Mouse (Mus musculus): ENCODE data around the gene Rasl12. TPM values are rescaled to one million over a fixed set of nuclear protein-coding genes. Genes with fewer than 3 reads are reported as not detected.

Gene Rasl12
- polyA plus RNA-seq, 1 experiment from 2014 or later, result 10.9 TPM

DNA sequence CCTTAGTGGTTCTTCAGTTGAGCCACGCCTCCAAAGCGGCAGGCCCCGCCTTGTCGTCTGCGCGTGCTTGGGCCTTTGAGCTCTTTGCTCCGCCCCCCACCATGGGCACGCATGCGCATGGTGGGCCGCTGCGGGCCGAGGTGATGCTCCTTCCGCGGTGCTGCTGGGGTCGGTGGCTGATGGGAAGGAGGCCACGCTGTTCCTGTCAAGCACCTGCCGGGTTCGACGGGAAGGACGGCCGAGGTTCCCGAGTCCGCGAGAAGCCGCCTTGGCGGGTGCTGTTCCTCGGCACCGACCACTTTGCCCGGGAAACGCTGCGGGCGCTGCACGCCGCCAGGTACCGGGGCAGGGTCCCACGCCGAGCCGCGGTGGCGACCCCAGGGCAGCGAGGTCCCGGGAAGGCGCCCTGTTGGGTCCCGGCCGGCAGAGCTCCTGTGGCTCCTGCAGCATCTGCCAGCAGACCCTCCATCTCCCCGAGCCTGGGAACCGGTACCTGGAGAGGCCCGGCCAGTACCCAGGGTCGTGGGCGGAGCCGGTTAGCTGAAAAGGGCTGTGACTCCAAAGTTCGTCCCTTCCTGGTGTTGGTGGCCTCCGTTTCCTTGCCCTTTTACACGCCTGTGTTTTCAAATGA lies 37.5 kb downstream of the Rasl12 start, which contains the start of gene Mtfmt:
Gene Mtfmt, plus strand, starts transcription at position 112 of the 631 bp plus-strand sequence.
- ATAC-seq (ENCODE audit: low read depth), result peak; percentile 96
- H3K4me1 ChIP-seq (ENCODE audit: control insufficient read depth, insufficient read depth, low read length), result peaks cover 4% of the 10 kb centered on the region

GRCm38 (mm10) chr9:65444692-65445091 lies 46.4 kb downstream of the Rasl12 start:
- 91% methylated on average over 4 of the region's 4 CpGs for WGBS
- Histone ChIP-seq H3K36me3 (ENCODE audit: control insufficient read depth, insufficient read depth, low read length) (peaks cover 77% of the 10 kb centered on the region), H3K9me3 (ENCODE audit: control insufficient read depth, low read length) (no peaks in the 10 kb centered on the region), H3K4me1 (ENCODE audit: control insufficient read depth, insufficient read depth, low read length) (no peaks in the 10 kb centered on the region), H3K27ac (replicated peaks; ENCODE audit: low read depth, low read length) (no peak overlapping the region), H3K4me3 (ENCODE audit: low read depth, low read length) (no peak overlapping the region), H3K4me2 (ENCODE audit: low read depth, low read length) (no peak overlapping the region), H3K27me3 (replicated peaks; ENCODE audit: control insufficient read depth, insufficient read depth, low read length) (no peaks in the 10 kb centered on the region), H3K9ac (ENCODE audit: low read depth, low read length) (no peak overlapping the region)
- ATAC-seq (ENCODE audit: low read depth), result no peak
- DNase-seq (ENCODE audit: low spot score), result no peak

More for the DNA sequence above, 37.5 kb downstream of the Rasl12 start, which contains the start of gene Mtfmt:
- H3K4me2 ChIP-seq (ENCODE audit: low read depth, low read length), result peak within 1 kb of the TSS; percentile 61
- under 1% methylated on average over 34 of the region's 54 CpGs for WGBS
- peak within 1 kb of the TSS; percentile 98 for H3K4me3 ChIP-seq (ENCODE audit: low read depth, low read length)
- peak; percentile 97 for DNase-seq (ENCODE audit: low spot score)
- H3K36me3 ChIP-seq (ENCODE audit: control insufficient read depth, insufficient read depth, low read length), result peaks cover 24% of the 10 kb centered on the region
- H3K9ac ChIP-seq (ENCODE audit: low read depth, low read length), result peak within 1 kb of the TSS; percentile 81
- H3K27me3 ChIP-seq (replicated peaks; ENCODE audit: control insufficient read depth, insufficient read depth, low read length), result no peaks in the 10 kb centered on the region
- H3K9me3 ChIP-seq (ENCODE audit: control insufficient read depth, low read length), result no peaks in the 10 kb centered on the region
- no peak within 1 kb of the TSS for H3K27ac ChIP-seq (replicated peaks; ENCODE audit: low read depth, low read length)

DNA sequence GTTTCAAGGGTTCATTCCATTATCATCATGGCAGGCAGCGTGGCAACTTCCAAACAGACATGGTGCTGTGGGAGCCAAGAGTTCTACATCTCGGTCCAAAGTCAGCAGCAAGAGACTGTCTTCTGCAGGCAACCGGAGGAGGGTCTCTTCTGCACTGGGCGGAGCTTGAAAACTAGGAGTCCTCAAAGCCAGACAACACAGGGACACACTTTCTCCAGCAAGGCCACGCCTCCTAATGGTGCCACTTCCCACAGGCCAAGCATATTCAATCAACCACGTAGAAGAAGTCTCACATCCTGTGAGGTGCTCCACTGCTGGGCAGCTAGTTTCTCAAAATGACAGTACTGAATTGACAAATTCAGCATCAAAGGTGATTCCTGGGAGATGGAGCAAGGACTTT lies 49.6 kb downstream of the Rasl12 start:
- no peak overlapping the region for H3K4me3 ChIP-seq (ENCODE audit: low read depth, low read length)
- no peak overlapping the region for H3K9ac ChIP-seq (ENCODE audit: low read depth, low read length)
- no peak overlapping the region for H3K27ac ChIP-seq (replicated peaks; ENCODE audit: low read depth, low read length)
- H3K36me3 ChIP-seq (ENCODE audit: control insufficient read depth, insufficient read depth, low read length), result peaks cover 82% of the 10 kb centered on the region
- no peaks in the 10 kb centered on the region for H3K27me3 ChIP-seq (replicated peaks; ENCODE audit: control insufficient read depth, insufficient read depth, low read length)
- DNase-seq (ENCODE audit: low spot score), result no peak
- no peaks in the 10 kb centered on the region for H3K4me1 ChIP-seq (ENCODE audit: control insufficient read depth, insufficient read depth, low read length)
- H3K4me2 ChIP-seq (ENCODE audit: low read depth, low read length), result no peak overlapping the region
- no peak for ATAC-seq (ENCODE audit: low read depth)
- no peaks in the 10 kb centered on the region for H3K9me3 ChIP-seq (ENCODE audit: control insufficient read depth, low read length)
- WGBS, result 93% methylated on average over 6 of the region's 6 CpGs

- Histone ChIP-seq H3K9me3 (ENCODE audit: control insufficient read depth, low read length) (no peaks in the 10 kb centered on the region), H3K9ac (ENCODE audit: low read depth, low read length) (no peak overlapping the region), H3K27ac (replicated peaks; ENCODE audit: low read depth, low read length) (no peak overlapping the region), H3K4me1 (ENCODE audit: control insufficient read depth, insufficient read depth, low read length) (peaks cover 17% of the 10 kb centered on the region), H3K4me2 (ENCODE audit: low read depth, low read length) (no peak overlapping the region), H3K4me3 (ENCODE audit: low read depth, low read length) (no peak overlapping the region), H3K27me3 (replicated peaks; ENCODE audit: control insufficient read depth, insufficient read depth, low read length) (no peaks in the 10 kb centered on the region), H3K36me3 (ENCODE audit: control insufficient read depth, insufficient read depth, low read length) (no peaks in the 10 kb centered on the region)
- 76% methylated on average over 2 of the region's 2 CpGs for WGBS
- ATAC-seq (ENCODE audit: low read depth) (peak; percentile 19; the same call in 1 of the 2 replicates), DNase-seq (ENCODE audit: low spot score) (peak; percentile 81)
Observed at GRCm38 (mm10) chr9:65458975-65459374, 60.7 kb downstream of the Rasl12 start.

GRCm38 (mm10) chr9:65460198-65460597 lies 61.9 kb downstream of the Rasl12 start:
- ATAC-seq (ENCODE audit: low read depth) (no peak), DNase-seq (ENCODE audit: low spot score) (no peak)
- peak overlapping the region; percentile 66 for H3K4me3 ChIP-seq (ENCODE audit: low read depth, low read length)
- H3K36me3 ChIP-seq (ENCODE audit: control insufficient read depth, insufficient read depth, low read length), result no peaks in the 10 kb centered on the region
- peak overlapping the region; percentile 50; the same call in 1 of the 2 replicates for H3K27ac ChIP-seq (replicated peaks; ENCODE audit: low read depth, low read length)
- H3K27me3 ChIP-seq (replicated peaks; ENCODE audit: control insufficient read depth, insufficient read depth, low read length), result no peaks in the 10 kb centered on the region
- H3K9me3 ChIP-seq (ENCODE audit: control insufficient read depth, low read length), result no peaks in the 10 kb centered on the region
- H3K4me2 ChIP-seq (ENCODE audit: low read depth, low read length), result peak overlapping the region; percentile 76
- 66% methylated on average over 3 of the region's 3 CpGs for WGBS
- peaks cover 17% of the 10 kb centered on the region for H3K4me1 ChIP-seq (ENCODE audit: control insufficient read depth, insufficient read depth, low read length)
- H3K9ac ChIP-seq (ENCODE audit: low read depth, low read length), result no peak overlapping the region

GRCm38 (mm10) chr9:65460732-65461442 lies 62.6 kb downstream of the Rasl12 start, which contains the start of gene Spg21:
Gene Spg21 (plus strand): TSS chr9:65460947.
- peak within 1 kb of the TSS; percentile 66 for H3K4me3 ChIP-seq (ENCODE audit: low read depth, low read length)
- ATAC-seq (ENCODE audit: low read depth) (peak; percentile 95), DNase-seq (ENCODE audit: low spot score) (peak; percentile 95)
- H3K4me1 ChIP-seq (ENCODE audit: control insufficient read depth, insufficient read depth, low read length), result peaks cover 17% of the 10 kb centered on the region
- no peaks in the 10 kb centered on the region for H3K9me3 ChIP-seq (ENCODE audit: control insufficient read depth, low read length)
- peak within 1 kb of the TSS; percentile 50 for H3K27ac ChIP-seq (replicated peaks; ENCODE audit: low read depth, low read length)
- H3K4me2 ChIP-seq (ENCODE audit: low read depth, low read length), result peak within 1 kb of the TSS; percentile 76
- peak within 1 kb of the TSS; percentile 71 for H3K9ac ChIP-seq (ENCODE audit: low read depth, low read length)
- H3K36me3 ChIP-seq (ENCODE audit: control insufficient read depth, insufficient read depth, low read length), result 0 out of 2 replicates have a peak, but pooled peaks cover 7% of the 10 kb centered on the region
- WGBS, result under 1% methylated on average over 53 of the region's 53 CpGs
- H3K27me3 ChIP-seq (replicated peaks; ENCODE audit: control insufficient read depth, insufficient read depth, low read length), result no peaks in the 10 kb centered on the region

DNA sequence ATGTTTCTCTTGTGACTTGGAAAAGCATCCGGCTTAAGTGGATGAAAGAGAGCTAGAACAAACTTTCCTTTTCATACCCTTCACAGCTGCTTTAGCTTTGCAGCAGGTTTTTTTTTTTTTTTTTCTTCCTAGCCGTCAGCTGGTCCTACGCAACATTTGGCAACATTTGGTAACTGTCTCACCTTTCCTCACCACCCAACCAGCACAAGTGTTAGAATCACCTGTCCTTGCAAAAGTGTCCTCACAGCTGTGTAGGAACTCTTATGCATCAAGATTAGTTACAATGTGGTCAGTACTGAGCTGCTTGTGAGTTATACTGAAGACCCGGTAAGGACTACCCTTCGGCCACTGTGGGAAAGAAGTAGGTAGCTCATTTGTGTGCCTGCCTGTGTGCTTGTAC lies 64.2 kb downstream of the Rasl12 start:
- H3K27me3 ChIP-seq (replicated peaks; ENCODE audit: control insufficient read depth, insufficient read depth, low read length), result no peaks in the 10 kb centered on the region
- H3K9ac ChIP-seq (ENCODE audit: low read depth, low read length), result peak overlapping the region; percentile 16; the same call in 1 of the 2 replicates
- 0 out of 2 replicates have a peak, but pooled peaks cover 10% of the 10 kb centered on the region for H3K36me3 ChIP-seq (ENCODE audit: control insufficient read depth, insufficient read depth, low read length)
- H3K4me1 ChIP-seq (ENCODE audit: control insufficient read depth, insufficient read depth, low read length), result peaks cover 17% of the 10 kb centered on the region
- WGBS, result 70% methylated on average over 5 of the region's 5 CpGs
- H3K4me3 ChIP-seq (ENCODE audit: low read depth, low read length), result no peak overlapping the region
- ATAC-seq (ENCODE audit: low read depth) (no peak), DNase-seq (ENCODE audit: low spot score) (peak; percentile 52)
- no peaks in the 10 kb centered on the region for H3K9me3 ChIP-seq (ENCODE audit: control insufficient read depth, low read length)
- peak overlapping the region; percentile 15; the same call in 1 of the 2 replicates for H3K4me2 ChIP-seq (ENCODE audit: low read depth, low read length)
- no peak overlapping the region for H3K27ac ChIP-seq (replicated peaks; ENCODE audit: low read depth, low read length)

DNA sequence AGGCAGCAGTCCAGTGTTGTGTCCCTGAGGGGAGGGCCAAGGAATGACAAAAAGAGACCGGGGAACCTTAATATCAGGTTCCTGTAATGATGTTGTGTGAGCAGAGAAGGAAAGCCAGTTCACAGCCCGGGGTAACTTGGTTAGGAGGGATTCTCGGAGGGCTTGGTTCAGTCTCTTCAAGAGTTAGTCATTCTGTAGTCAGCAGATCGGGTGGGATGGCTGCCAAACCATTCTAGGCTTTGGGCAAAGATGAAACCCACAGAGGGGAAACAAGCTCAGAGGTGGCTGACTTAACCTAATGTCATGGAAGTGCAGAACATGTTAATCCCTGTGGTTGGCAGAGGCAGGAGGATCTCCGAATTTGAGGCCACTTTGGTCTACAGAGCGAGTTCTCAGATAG lies 65.9 kb downstream of the Rasl12 start:
- Histone ChIP-seq H3K27ac (replicated peaks; ENCODE audit: low read depth, low read length) (no peak overlapping the region), H3K4me2 (ENCODE audit: low read depth, low read length) (no peak overlapping the region), H3K9me3 (ENCODE audit: control insufficient read depth, low read length) (no peaks in the 10 kb centered on the region), H3K9ac (ENCODE audit: low read depth, low read length) (no peak overlapping the region), H3K36me3 (ENCODE audit: control insufficient read depth, insufficient read depth, low read length) (peaks cover 15% of the 10 kb centered on the region), H3K4me3 (ENCODE audit: low read depth, low read length) (no peak overlapping the region), H3K4me1 (ENCODE audit: control insufficient read depth, insufficient read depth, low read length) (peaks cover 23% of the 10 kb centered on the region), H3K27me3 (replicated peaks; ENCODE audit: control insufficient read depth, insufficient read depth, low read length) (no peaks in the 10 kb centered on the region)
- no peak for DNase-seq (ENCODE audit: low spot score)
- no peak for ATAC-seq (ENCODE audit: low read depth)
- WGBS, result 87% methylated on average over 6 of the region's 6 CpGs

Measured in embryonic facial prominence, embryonic 14.5 days (tissue).